Mouse (Mus musculus) C2C12 (cell line): Measurements from ENCODE around the gene Tcf7l1. TPM values are rescaled to one million over a fixed set of nuclear protein-coding genes. Genes with fewer than 3 reads are reported as not detected.

Source experiments
- H3K27me3 ChIP-seq: one replicate; pipeline ENCODE4 v1.6.1; 2011; ENCODE audit not compliant: control insufficient read depth, insufficient read depth, insufficient read length
- H3K36me3 ChIP-seq: one replicate; pipeline ENCODE4 v1.6.1; 2011; ENCODE audit not compliant: control insufficient read depth, insufficient read depth
- H3K4me3 ChIP-seq: one replicate; pipeline ENCODE4 v1.5.1; 2011; ENCODE audit warnings: mild to moderate bottlenecking, control low read depth; ENCODE audit not compliant: poor library complexity, insufficient read depth, severe bottlenecking
- H3K79me2 ChIP-seq: one replicate; pipeline ENCODE4 v1.6.1; 2011; ENCODE audit not compliant: control insufficient read depth, insufficient read depth
- H3K79me3 ChIP-seq: one replicate; pipeline ENCODE4 v1.6.1; 2011; ENCODE audit warnings: low read depth, control low read depth
- H3ac ChIP-seq: one replicate; pipeline ENCODE3; 2011; ENCODE audit warnings: low read depth; ENCODE audit not compliant: control insufficient read depth, insufficient read length
- CEBPB ChIP-seq: IDR thresholded peaks from one replicate; pipeline ENCODE4 v1.6.1; 2011; ENCODE audit warnings: low read depth, mild to moderate bottlenecking, control low read depth, moderate library complexity
- CTCF ChIP-seq: IDR thresholded peaks from one replicate; pipeline ENCODE4 v1.5.1; 2011; ENCODE audit not compliant: control insufficient read depth, insufficient read depth, insufficient read length
- FOSL1 ChIP-seq: IDR thresholded peaks from one replicate; pipeline ENCODE4 v1.8.0; 2011; ENCODE audit warnings: mild to moderate bottlenecking, low read length; ENCODE audit not compliant: poor library complexity, insufficient read depth, severe bottlenecking
- MAX ChIP-seq: IDR thresholded peaks from one replicate; pipeline ENCODE4 v1.6.1; 2011; ENCODE audit warnings: mild to moderate bottlenecking, control low read depth
- MYOD1 ChIP-seq: IDR thresholded peaks from one replicate; pipeline ENCODE4 v1.6.1; 2011; ENCODE audit warnings: low read depth; ENCODE audit not compliant: control insufficient read depth, insufficient read length
- MYOG ChIP-seq: IDR thresholded peaks from one replicate; pipeline ENCODE4 v1.6.1; 2011; ENCODE audit not compliant: control insufficient read depth, insufficient read length; ENCODE audit errors: extremely low read depth
- USF1 ChIP-seq: IDR thresholded peaks from one replicate; pipeline ENCODE4 v1.6.1; 2011; ENCODE audit warnings: low read depth, mild to moderate bottlenecking, control low read depth, moderate library complexity
- polyA plus RNA-seq: library from polyadenylated mRNA; unstranded; fragments of >200 nt; fragmentation: generic; extraction: Trizol; gene quantifications from one replicate; pipeline ENCODE4 v1.2.1, GENCODE M21; 2012; ENCODE audit warnings: missing spikeins

Tcf7l1 gene
- polyA plus RNA-seq, 1 experiment, result 18.3 TPM

DNA sequence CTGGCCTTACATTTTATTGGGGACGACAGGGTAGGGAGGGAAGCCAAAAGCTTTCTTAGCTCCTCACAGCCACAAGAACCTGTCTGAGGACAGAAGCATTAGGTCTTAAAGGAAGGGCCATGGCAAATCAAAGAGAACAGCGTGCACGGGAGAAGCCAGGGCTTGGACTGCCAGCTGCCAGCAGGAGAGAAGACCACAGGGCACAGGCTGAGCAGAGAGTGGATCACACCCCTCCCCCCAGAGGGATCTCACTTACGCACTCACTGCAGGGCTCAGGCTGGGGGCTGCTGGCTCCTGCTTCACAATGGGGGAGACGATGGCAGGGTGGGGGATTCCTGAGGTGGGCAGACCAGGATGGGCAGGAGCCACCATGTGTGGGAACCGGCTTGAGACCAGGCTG lies 157.4 kb downstream of the Tcf7l1 start:
- H3K27me3 ChIP-seq, result no peaks in the 10 kb centered on the region
- no peaks in the 10 kb centered on the region for H3K79me3 ChIP-seq
- H3K4me3 ChIP-seq, result no peak overlapping the region
- H3ac ChIP-seq, result no peak overlapping the region
- no peak for TF ChIP-seq MYOG
- TF ChIP-seq MYOD1, result no peak
- no peak for TF ChIP-seq MAX
- TF ChIP-seq FOSL1, result no peak
- no peaks in the 10 kb centered on the region for H3K36me3 ChIP-seq
- H3K79me2 ChIP-seq, result no peaks in the 10 kb centered on the region

DNA sequence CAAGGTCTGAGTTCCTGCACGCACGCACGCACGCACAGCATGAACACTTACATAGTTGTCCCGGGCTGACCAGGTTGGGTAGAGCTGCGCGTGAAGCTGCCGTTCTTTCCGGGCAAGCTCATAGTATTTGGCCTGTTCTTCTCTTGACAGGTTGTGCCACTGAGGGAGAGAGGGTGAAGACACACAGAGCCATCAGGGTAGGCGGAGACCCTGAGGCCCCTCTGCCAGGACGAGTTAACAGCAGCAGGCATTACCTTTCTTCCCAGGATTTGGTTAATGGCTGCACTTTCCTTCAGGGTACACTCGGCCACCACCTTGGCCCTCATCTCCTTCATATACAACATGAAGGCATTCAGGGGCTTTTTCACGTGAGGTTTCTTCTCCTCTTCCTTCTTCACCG lies 158.1 kb downstream of the Tcf7l1 start:
- no peak for TF ChIP-seq MYOD1
- TF ChIP-seq CTCF, result no peak
- TF ChIP-seq MYOG, result no peak
- no peak for TF ChIP-seq CEBPB
- TF ChIP-seq FOSL1, result no peak
- no peak for TF ChIP-seq USF1
- no peak for TF ChIP-seq MAX
- no peak overlapping the region for H3ac ChIP-seq
- no peaks in the 10 kb centered on the region for H3K79me2 ChIP-seq
- no peaks in the 10 kb centered on the region for H3K27me3 ChIP-seq
- H3K79me3 ChIP-seq, result no peaks in the 10 kb centered on the region
- no peak overlapping the region for H3K4me3 ChIP-seq
- H3K36me3 ChIP-seq, result no peaks in the 10 kb centered on the region

DNA sequence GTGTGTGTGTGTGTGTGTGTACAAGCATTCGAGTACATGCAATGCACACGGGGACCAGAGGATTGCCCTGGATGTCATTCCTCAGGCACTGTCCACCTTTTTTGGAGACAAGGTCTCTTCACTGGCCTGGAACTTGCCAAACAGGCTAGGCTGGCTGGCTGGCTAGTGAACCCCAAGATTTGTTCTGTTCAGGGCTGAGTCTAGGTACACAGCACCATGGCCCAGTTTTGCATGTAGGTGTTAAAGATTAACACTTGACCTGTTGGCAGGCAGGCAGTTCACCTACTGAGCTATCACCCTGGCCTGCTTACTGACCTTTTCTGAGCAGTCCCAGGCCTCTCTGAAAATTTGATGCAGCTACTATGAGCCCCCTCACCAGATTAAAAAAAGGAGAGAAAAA lies 158.7 kb downstream of the Tcf7l1 start:
- Histone ChIP-seq H3K4me3 (no peak overlapping the region), H3ac (no peak overlapping the region), H3K27me3 (no peaks in the 10 kb centered on the region), H3K79me2 (no peaks in the 10 kb centered on the region), H3K36me3 (no peaks in the 10 kb centered on the region), H3K79me3 (no peaks in the 10 kb centered on the region)
- TF ChIP-seq USF1 (no peak), MAX (no peak), FOSL1 (no peak), MYOD1 (no peak), CEBPB (no peak), MYOG (no peak), CTCF (no peak)

DNA sequence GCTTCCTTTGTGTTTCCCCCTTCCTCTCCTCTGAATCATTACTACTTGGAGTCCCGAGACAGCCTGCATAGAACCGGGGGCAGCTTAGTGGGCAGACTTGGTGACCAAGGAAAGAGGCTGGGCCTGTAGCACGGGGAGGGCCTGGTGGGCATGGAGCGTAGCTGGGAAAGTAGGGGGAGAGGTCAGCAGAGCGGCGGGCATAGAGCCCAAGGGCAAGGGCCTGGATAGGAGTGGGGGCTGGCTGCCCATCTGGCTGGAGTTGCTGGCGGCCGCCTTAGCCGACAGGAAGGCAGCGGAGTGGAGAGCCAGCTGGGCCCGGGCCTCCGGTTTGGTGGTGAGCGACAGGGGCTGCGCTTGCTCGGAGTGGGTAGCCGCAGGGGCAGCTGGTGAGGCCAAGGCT lies 161.8 kb downstream of the Tcf7l1 start:
- Histone ChIP-seq H3K79me3 (no peaks in the 10 kb centered on the region), H3K79me2 (no peaks in the 10 kb centered on the region), H3ac (no peak overlapping the region), H3K4me3 (no peak overlapping the region), H3K27me3 (no peaks in the 10 kb centered on the region), H3K36me3 (no peaks in the 10 kb centered on the region)
- TF ChIP-seq MAX (no peak), USF1 (no peak), CEBPB (no peak), FOSL1 (no peak), MYOG (no peak), MYOD1 (no peak), CTCF (no peak)

DNA sequence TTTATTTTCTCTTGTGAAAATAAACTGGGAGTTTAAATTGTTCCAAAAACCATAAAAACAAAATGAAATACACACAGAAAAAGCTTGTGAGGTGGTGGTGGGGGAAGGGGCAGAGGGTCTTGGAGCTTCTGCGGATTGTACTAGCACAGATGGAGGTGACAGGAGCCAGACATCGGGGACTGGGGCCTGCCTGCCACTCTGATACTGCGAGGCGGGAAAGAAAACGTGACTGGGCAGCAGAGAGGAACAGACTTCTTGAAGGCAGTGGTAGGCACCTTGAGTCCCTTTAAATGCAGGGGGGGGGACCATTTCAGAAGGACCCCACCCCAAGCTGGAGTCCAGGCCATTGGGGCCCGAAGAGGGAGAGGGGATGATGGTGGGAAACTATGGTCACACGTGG lies 162.7 kb downstream of the Tcf7l1 start:
- Histone ChIP-seq H3K36me3 (no peaks in the 10 kb centered on the region), H3K4me3 (no peak overlapping the region), H3ac (no peak overlapping the region), H3K79me2 (no peaks in the 10 kb centered on the region), H3K79me3 (no peaks in the 10 kb centered on the region), H3K27me3 (no peaks in the 10 kb centered on the region)
- TF ChIP-seq USF1 (no peak), CEBPB (no peak), CTCF (no peak), MYOG (no peak), MAX (no peak), FOSL1 (no peak), MYOD1 (no peak)
